Mouse (Mus musculus) spleen, postnatal 10 days (tissue): Measurements from ENCODE around the gene Ccdc105.

Experiments
- DNase-seq, 2 experiments: peaks; one replicate each; pipeline ENCODE4 v3.0.0; 2021 to 2022; ENCODE audit warnings: low spot score in 2 of 2

The Ccdc105 gene

DNA sequence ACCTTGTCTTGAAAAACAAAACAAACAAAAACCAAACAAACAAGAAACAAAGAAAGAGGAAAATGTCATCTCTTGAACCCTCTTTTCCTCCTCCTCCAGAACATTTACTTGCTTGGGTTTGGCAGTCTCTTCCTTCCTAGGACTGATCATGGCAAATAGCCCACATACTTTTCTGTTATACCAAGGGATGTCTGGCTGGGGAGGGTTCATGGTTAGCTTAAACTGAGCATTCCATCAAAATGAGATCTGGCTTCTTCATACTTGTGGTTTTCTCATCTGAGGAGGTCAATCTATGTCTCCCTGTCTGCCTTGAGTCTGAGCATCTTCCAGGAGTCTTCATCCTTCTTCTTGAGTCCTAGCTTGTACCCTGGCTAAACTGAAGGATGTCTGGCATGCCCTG lies 36.6 kb downstream of the Ccdc105 start:
- no peak for DNase-seq

DNA sequence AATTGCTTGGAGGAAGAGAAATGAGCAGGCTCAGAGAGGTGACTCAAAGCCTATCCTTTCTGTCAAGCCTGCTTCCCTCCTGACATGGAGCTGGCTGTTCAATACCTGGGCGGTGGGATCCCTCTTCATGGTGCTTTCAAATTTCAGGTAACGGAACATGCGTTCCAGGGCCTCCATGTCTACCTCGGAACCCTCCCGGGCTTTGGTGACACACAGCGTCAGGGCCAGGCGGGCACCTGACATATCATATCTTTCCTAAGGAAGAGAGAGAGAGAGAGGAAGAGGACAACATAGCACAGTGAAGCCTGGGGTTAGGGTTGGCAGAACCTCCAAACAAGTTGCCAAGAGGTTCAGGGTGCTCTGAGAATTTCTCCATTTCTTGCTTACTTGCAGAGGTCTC lies 37.7 kb downstream of the Ccdc105 start:
- no peak for DNase-seq

DNA sequence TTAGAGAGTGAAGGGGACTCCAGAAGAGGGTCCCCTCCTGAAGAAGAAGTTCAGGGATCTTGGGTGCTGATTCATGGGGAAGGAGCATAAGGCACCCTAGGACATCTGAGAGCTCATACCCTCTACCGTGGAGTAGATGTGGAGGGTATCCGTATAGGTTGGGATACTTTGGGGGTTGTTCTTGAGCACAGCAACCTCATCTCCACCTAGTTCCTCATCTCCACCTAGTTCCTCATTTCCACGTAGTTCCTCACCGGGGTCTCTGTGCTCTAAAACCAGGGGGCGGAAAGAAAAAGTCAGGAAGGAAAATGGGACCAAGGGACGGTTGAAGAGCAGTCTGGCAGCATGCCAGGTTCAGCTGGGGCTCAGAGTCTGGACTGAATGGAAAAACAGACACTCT lies 38.7 kb downstream of the Ccdc105 start:
- DNase-seq, result no peak

DNA sequence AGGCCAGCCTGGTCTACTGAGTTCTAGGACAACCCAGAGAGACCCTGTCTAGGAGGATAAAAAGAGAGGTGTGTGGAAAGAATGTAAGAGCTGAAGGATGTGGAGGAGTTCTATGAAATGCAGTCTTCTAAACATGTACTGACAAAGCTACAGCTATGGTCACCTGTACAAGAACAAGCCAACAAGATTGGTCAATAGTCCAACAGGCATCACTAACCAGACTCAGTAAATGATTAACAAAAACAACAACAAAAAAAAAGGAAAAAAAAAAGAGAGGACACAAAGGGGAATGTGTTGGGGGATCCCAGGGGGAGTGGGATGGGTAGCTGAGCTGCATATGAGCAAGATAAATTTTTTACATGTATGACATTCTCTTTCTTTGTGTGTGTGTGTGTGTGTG lies 42.2 kb downstream of the Ccdc105 start:
- no peak for DNase-seq

DNA sequence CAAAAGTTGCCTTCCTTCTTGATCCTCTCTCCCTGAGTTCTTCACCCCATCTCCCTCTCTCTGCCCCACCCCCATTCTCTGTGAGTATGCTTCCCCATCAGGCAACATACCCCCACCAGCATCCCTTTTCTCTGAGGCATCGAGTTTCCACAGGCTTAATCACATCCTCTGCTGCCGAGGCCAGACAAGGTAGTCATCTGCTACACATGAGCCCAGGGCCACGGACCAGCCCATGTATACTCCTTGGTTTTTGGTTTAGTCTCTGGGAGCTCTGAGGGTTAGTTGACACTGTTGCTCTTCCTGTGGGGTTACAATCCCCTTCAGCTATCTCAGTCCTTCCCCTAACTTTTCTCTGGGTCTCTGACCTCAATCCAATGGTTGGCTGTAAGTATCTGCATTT lies 52.0 kb downstream of the Ccdc105 start:
- DNase-seq, result no peak
